Mouse (Mus musculus): ENCODE measurements at regions not wholly inside any gene's neighbourhood (a gene's known extent, or its start where the extent isn't known, plus 50 kb on each side); places are given as distances from the start of the nearest gene placed in this dataset.

DNA sequence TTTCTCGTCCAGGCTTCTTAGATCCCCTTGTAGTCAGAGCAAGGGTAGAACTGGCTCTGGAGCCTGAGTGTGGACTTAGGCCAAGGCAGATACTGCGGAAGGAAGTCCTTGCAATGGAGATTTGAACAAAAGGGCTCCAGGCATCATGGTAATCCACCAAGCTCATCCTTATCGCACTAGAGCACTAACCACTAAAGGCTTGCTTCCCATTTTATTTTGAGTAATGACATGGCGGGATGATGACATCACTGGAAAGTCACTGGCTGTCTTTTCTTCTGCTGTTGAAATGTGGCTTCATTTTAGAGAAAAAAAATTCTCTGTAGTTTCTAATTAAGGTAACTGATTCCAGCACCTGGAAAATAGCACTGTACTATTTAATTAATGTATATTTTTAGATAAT, 137.4 kb upstream of the Cnr1 start:
- Histone ChIP-seq H3K4me3 (ENCODE audit: low read length) (no peak overlapping the region), H3K4me1 (ENCODE audit: control insufficient read depth, insufficient read depth, low read length) (no peaks in the 10 kb centered on the region), H3K9me3 (ENCODE audit: control insufficient read depth, low read length) (no peaks in the 10 kb centered on the region), H3K36me3 (ENCODE audit: control insufficient read depth, insufficient read depth, low read length) (no peaks in the 10 kb centered on the region), H3K9ac (ENCODE audit: low read depth, low read length) (no peak overlapping the region), H3K27ac (ENCODE audit: low read depth, low read length) (no peak overlapping the region), H3K27me3 (ENCODE audit: control insufficient read depth, insufficient read depth, low read length) (no peaks in the 10 kb centered on the region), H3K4me2 (replicated peaks; ENCODE audit: low read depth, low read length) (no peak overlapping the region)
- ATAC-seq (ENCODE audit: low FRiP score, low TSS enrichment) = no peak
- 92% methylated on average over 4 of the region's 4 CpGs for WGBS

DNA sequence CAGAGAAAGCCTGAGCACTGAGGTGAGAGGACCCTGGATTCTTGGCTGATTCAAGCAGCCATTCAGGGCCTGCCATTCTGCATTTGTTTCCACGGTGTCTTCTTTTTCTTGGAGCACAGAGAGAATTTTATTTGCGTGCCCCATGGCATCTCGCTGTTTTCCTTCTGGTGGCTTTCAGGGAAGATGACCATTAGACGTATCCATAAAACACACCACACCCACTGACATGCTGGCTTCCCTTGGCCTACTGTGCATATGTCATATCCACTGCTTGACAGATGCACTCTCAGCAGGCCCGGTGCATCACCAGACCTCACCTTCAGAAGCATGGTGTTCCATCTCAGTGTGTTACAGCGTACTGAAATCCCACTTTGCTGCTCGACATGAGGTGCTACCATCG, 131.0 kb upstream of the Cnr1 start:
- Histone ChIP-seq H3K36me3 (ENCODE audit: control insufficient read depth, insufficient read depth, low read length) (no peaks in the 10 kb centered on the region), H3K4me3 (ENCODE audit: low read length) (no peak overlapping the region), H3K9ac (ENCODE audit: low read depth, low read length) (no peak overlapping the region), H3K4me2 (replicated peaks; ENCODE audit: low read depth, low read length) (no peak overlapping the region), H3K4me1 (ENCODE audit: control insufficient read depth, insufficient read depth, low read length) (no peaks in the 10 kb centered on the region), H3K9me3 (ENCODE audit: control insufficient read depth, low read length) (no peaks in the 10 kb centered on the region), H3K27me3 (ENCODE audit: control insufficient read depth, insufficient read depth, low read length) (no peaks in the 10 kb centered on the region), H3K27ac (ENCODE audit: low read depth, low read length) (no peak overlapping the region)
- WGBS = 85% methylated on average over 8 of the region's 8 CpGs
- ATAC-seq (ENCODE audit: low FRiP score, low TSS enrichment) = no peak

- no peaks in the 10 kb centered on the region for H3K4me1 ChIP-seq (ENCODE audit: control insufficient read depth, insufficient read depth, low read length)
- H3K9me3 ChIP-seq (ENCODE audit: control insufficient read depth, low read length) = no peaks in the 10 kb centered on the region
- 90% methylated on average over 3 of the region's 3 CpGs for WGBS
- H3K4me2 ChIP-seq (replicated peaks; ENCODE audit: low read depth, low read length) = no peak overlapping the region
- no peak overlapping the region for H3K4me3 ChIP-seq (ENCODE audit: low read length)
- no peak overlapping the region for H3K9ac ChIP-seq (ENCODE audit: low read depth, low read length)
- H3K27ac ChIP-seq (ENCODE audit: low read depth, low read length) = no peak overlapping the region
- no peaks in the 10 kb centered on the region for H3K36me3 ChIP-seq (ENCODE audit: control insufficient read depth, insufficient read depth, low read length)
- no peaks in the 10 kb centered on the region for H3K27me3 ChIP-seq (ENCODE audit: control insufficient read depth, insufficient read depth, low read length)
- ATAC-seq (ENCODE audit: low FRiP score, low TSS enrichment) = no peak
Measured at GRCm38 (mm10) chr4:33795461-33795860, 128.9 kb upstream of the Cnr1 start.

DNA sequence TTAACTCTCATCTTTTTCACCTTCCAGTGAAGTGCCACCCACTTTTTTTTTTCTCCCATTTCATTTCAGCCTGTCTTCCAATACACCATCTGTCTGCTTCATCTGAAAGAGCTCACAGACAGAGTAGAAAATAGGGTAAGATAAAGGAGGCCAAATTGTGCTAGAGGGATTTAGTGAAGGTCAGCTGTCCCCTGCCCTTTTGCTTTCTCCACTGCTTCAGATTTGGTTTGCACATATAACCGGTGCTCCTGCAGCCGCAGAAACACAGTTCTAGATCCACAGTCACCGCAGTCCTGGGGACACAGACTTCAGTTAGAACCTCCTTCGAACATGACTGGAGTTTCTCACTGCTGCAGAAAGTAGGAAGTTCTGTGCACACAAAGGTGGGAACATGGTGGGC, 126.4 kb upstream of the Cnr1 start:
- no peak for ATAC-seq (ENCODE audit: low FRiP score, low TSS enrichment)
- Histone ChIP-seq H3K27me3 (ENCODE audit: control insufficient read depth, insufficient read depth, low read length) (no peaks in the 10 kb centered on the region), H3K4me2 (replicated peaks; ENCODE audit: low read depth, low read length) (no peak overlapping the region), H3K4me1 (ENCODE audit: control insufficient read depth, insufficient read depth, low read length) (no peaks in the 10 kb centered on the region), H3K27ac (ENCODE audit: low read depth, low read length) (no peak overlapping the region), H3K4me3 (ENCODE audit: low read length) (no peak overlapping the region), H3K9ac (ENCODE audit: low read depth, low read length) (no peak overlapping the region), H3K36me3 (ENCODE audit: control insufficient read depth, insufficient read depth, low read length) (no peaks in the 10 kb centered on the region), H3K9me3 (ENCODE audit: control insufficient read depth, low read length) (no peaks in the 10 kb centered on the region)
- WGBS = 91% methylated on average over 4 of the region's 4 CpGs

- no peaks in the 10 kb centered on the region for H3K4me1 ChIP-seq (ENCODE audit: control insufficient read depth, insufficient read depth, low read length)
- H3K27me3 ChIP-seq (ENCODE audit: control insufficient read depth, insufficient read depth, low read length) = no peaks in the 10 kb centered on the region
- ATAC-seq (ENCODE audit: low FRiP score, low TSS enrichment) = no peak
- no peak overlapping the region for H3K27ac ChIP-seq (ENCODE audit: low read depth, low read length)
- no peak overlapping the region for H3K9ac ChIP-seq (ENCODE audit: low read depth, low read length)
- WGBS = 88% methylated on average over 6 of the region's 6 CpGs
- H3K4me3 ChIP-seq (ENCODE audit: low read length) = no peak overlapping the region
- no peaks in the 10 kb centered on the region for H3K36me3 ChIP-seq (ENCODE audit: control insufficient read depth, insufficient read depth, low read length)
- no peaks in the 10 kb centered on the region for H3K9me3 ChIP-seq (ENCODE audit: control insufficient read depth, low read length)
- H3K4me2 ChIP-seq (replicated peaks; ENCODE audit: low read depth, low read length) = no peak overlapping the region
Measured at GRCm38 (mm10) chr4:33798654-33799053, 125.7 kb upstream of the Cnr1 start.

- H3K4me1 ChIP-seq (ENCODE audit: control insufficient read depth, insufficient read depth, low read length) = no peaks in the 10 kb centered on the region
- 54% methylated on average over 6 of the region's 6 CpGs for WGBS
- no peak for ATAC-seq (ENCODE audit: low FRiP score, low TSS enrichment)
- no peak overlapping the region for H3K4me2 ChIP-seq (replicated peaks; ENCODE audit: low read depth, low read length)
- H3K27ac ChIP-seq (ENCODE audit: low read depth, low read length) = no peak overlapping the region
- no peaks in the 10 kb centered on the region for H3K36me3 ChIP-seq (ENCODE audit: control insufficient read depth, insufficient read depth, low read length)
- H3K27me3 ChIP-seq (ENCODE audit: control insufficient read depth, insufficient read depth, low read length) = no peaks in the 10 kb centered on the region
- H3K9me3 ChIP-seq (ENCODE audit: control insufficient read depth, low read length) = no peaks in the 10 kb centered on the region
- H3K9ac ChIP-seq (ENCODE audit: low read depth, low read length) = no peak overlapping the region
- no peak overlapping the region for H3K4me3 ChIP-seq (ENCODE audit: low read length)
Measured at GRCm38 (mm10) chr4:33799110-33799509, 125.3 kb upstream of the Cnr1 start.

DNA sequence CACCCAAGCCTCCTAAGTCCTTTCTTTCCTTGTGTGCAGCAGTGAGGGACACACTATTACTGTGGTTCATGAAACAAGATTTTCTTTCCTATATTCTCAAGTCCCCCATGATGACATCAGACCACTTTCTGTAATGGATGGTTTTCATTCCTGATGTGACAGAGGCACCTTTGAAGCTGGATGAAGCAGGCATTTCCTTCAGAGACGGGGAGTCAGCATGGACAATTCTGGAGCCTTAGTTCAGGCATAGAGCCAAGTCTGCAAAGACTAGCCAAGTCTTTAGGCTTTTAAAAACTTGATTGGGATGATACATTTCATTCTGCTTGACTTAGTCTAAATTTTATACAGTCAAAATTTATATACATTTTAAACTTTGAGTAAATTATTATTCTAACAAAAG, 124.6 kb upstream of the Cnr1 start:
- no peaks in the 10 kb centered on the region for H3K9me3 ChIP-seq (ENCODE audit: control insufficient read depth, low read length)
- H3K36me3 ChIP-seq (ENCODE audit: control insufficient read depth, insufficient read depth, low read length) = no peaks in the 10 kb centered on the region
- H3K9ac ChIP-seq (ENCODE audit: low read depth, low read length) = no peak overlapping the region
- no peaks in the 10 kb centered on the region for H3K27me3 ChIP-seq (ENCODE audit: control insufficient read depth, insufficient read depth, low read length)
- no peaks in the 10 kb centered on the region for H3K4me1 ChIP-seq (ENCODE audit: control insufficient read depth, insufficient read depth, low read length)
- no peak overlapping the region for H3K27ac ChIP-seq (ENCODE audit: low read depth, low read length)
- WGBS = 56% methylated on average over 1 of the region's 1 CpGs
- no peak overlapping the region for H3K4me3 ChIP-seq (ENCODE audit: low read length)
- no peak overlapping the region for H3K4me2 ChIP-seq (replicated peaks; ENCODE audit: low read depth, low read length)
- no peak for ATAC-seq (ENCODE audit: low FRiP score, low TSS enrichment)

DNA sequence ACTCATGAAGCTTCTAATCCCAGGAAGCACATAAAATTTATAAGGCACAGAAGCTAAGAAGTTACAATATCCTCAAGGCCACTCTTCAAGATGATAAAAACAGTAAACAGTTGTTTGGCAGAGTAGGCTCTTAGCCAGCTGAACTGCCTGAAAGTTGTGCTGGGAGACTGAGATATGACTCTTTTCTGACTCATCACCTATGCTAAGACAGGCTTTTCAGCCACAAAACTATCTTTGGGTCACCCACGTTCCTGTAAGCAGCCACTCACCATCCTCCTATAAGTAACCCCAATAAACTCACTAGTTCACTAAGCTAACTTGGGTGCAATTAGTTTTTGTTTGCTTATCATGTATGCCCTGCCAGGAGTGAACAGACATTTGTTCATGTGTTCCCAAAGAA, 112.1 kb upstream of the Cnr1 start:
- WGBS = 55% methylated on average over 1 of the region's 1 CpGs
- no peaks in the 10 kb centered on the region for H3K4me1 ChIP-seq (ENCODE audit: control insufficient read depth, insufficient read depth, low read length)

GRCm38 (mm10) chr4:33823850-33824249, 100.5 kb upstream of the Cnr1 start:
- Histone ChIP-seq H3K9ac (ENCODE audit: low read depth, low read length) (no peak overlapping the region), H3K27ac (ENCODE audit: low read depth, low read length) (no peak overlapping the region), H3K4me2 (replicated peaks; ENCODE audit: low read depth, low read length) (no peak overlapping the region), H3K36me3 (ENCODE audit: control insufficient read depth, insufficient read depth, low read length) (no peaks in the 10 kb centered on the region), H3K9me3 (ENCODE audit: control insufficient read depth, low read length) (no peaks in the 10 kb centered on the region), H3K27me3 (ENCODE audit: control insufficient read depth, insufficient read depth, low read length) (no peaks in the 10 kb centered on the region), H3K4me1 (ENCODE audit: control insufficient read depth, insufficient read depth, low read length) (no peaks in the 10 kb centered on the region), H3K4me3 (ENCODE audit: low read length) (no peak overlapping the region)
- ATAC-seq (ENCODE audit: low FRiP score, low TSS enrichment) = no peak
- WGBS = 4% methylated on average over 5 of the region's 5 CpGs

More for the DNA sequence above, 112.1 kb upstream of the Cnr1 start:
- Histone ChIP-seq H3K36me3 (ENCODE audit: control insufficient read depth, insufficient read depth, low read length) (no peaks in the 10 kb centered on the region), H3K27ac (ENCODE audit: low read depth, low read length) (no peak overlapping the region), H3K9ac (ENCODE audit: low read depth, low read length) (no peak overlapping the region), H3K4me3 (ENCODE audit: low read length) (no peak overlapping the region), H3K4me2 (replicated peaks; ENCODE audit: low read depth, low read length) (no peak overlapping the region), H3K9me3 (ENCODE audit: control insufficient read depth, low read length) (no peaks in the 10 kb centered on the region), H3K27me3 (ENCODE audit: control insufficient read depth, insufficient read depth, low read length) (no peaks in the 10 kb centered on the region)
- no peak for ATAC-seq (ENCODE audit: low FRiP score, low TSS enrichment)

GRCm38 (mm10) chr4:33833134-33833533, 91.3 kb upstream of the Cnr1 start:
- H3K4me2 ChIP-seq (replicated peaks; ENCODE audit: low read depth, low read length) = no peak overlapping the region
- no peak overlapping the region for H3K9ac ChIP-seq (ENCODE audit: low read depth, low read length)
- WGBS = 88% methylated on average over 7 of the region's 7 CpGs
- no peak overlapping the region for H3K4me3 ChIP-seq (ENCODE audit: low read length)
- H3K27ac ChIP-seq (ENCODE audit: low read depth, low read length) = no peak overlapping the region
- H3K4me1 ChIP-seq (ENCODE audit: control insufficient read depth, insufficient read depth, low read length) = no peaks in the 10 kb centered on the region
- no peak for ATAC-seq (ENCODE audit: low FRiP score, low TSS enrichment)
- no peaks in the 10 kb centered on the region for H3K27me3 ChIP-seq (ENCODE audit: control insufficient read depth, insufficient read depth, low read length)
- H3K9me3 ChIP-seq (ENCODE audit: control insufficient read depth, low read length) = no peaks in the 10 kb centered on the region
- no peaks in the 10 kb centered on the region for H3K36me3 ChIP-seq (ENCODE audit: control insufficient read depth, insufficient read depth, low read length)
